Mouse (Mus musculus) urinary bladder, postnatal 36 days (tissue): ENCODE measurements around the gene Plekhm1.
A peak's percentile ranks its signal among the peaks of the same experiment; 100 is the strongest.
"Not testable (repeated sequence)": the region's sequence is repeated elsewhere in the genome, so short reads cannot be mapped to it uniquely, and the experiment has no call there.

Experiments used
- DNase-seq, 2 experiments: peaks; one replicate each; pipeline ENCODE4 v3.0.0; 2022; ENCODE audit warnings: low spot score in 2 of 2, mixed read lengths in 1 of 2

The Plekhm1 gene

GRCm38 (mm10) chr11:103340130-103340529, 72.4 kb downstream of the Plekhm1 start:
- DNase-seq: no peak

DNA sequence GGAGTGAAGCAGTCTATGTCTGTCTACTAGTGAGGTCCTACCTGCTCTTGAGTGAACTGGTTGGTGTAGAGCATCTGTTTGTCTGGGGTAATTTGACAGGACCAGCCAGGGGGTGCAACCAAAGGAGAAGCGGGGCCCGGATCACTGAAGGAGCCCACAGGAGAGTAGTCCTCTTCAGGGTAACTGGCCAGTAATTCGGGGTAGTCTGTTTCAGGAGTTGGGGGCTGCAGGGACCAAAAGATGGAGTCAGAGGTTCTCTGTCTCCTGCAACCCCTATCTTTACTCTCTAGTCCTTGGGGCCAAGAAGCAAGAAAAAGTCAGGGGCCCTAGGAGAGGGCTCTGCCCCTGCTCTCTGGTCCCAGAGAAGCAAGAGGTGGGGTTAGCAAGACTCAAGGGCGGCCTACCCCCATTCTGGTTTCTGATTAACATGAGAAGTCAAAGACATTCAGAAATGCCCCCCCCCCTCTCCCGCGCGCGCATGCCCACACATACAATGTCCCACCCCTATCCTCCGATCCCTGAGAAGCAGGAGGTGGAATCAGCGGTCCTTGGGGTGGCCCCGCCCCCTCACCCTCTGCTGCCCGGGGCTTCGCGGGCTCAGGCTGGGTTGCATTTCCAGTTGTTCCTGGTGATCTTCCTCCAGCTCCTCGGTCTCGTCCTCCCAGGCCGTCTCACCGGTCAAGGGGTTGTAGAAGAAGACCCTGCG, 72.9 kb downstream of the Plekhm1 start:
- DNase-seq: no peak

DNA sequence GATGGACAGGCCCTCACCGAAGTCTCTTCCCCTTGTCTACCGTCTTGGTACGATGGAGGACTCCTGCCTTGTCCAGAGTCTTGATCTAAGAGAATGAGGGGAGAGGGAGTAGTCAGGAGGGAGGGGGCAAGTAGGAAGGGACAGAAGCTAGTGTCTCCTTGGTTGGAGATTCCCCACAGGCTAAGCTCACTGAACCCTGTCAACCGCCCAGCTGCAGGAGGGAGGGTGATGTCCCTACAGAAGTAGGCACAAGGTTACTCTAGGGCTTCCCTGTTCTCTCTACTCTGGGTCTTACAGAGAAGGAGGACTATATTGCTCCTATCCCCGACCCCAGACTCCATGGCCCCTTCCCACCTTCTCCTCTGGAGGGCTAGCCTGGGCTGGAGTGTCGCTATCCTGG, 73.8 kb downstream of the Plekhm1 start:
- no peak for DNase-seq

DNA sequence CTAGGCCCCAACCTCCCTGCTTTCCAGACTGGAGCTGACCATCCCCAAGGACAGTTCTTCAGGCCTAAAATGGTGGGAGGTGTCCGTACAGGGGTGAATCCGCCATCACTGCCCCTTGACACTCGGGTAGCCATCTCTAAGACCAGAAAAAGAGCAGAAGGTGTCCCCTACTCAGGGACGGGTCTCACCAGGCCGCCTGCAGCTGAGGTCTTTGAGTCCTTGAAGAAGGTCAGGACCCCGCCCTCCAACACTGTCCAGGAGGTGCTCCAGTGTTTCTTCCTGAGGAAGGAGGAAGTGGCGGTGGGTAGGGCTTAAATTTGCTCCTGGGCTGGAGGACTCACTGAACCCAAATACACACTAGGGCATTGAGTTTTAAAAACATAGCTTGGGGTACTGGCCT, 74.4 kb downstream of the Plekhm1 start:
- no peak for DNase-seq

GRCm38 (mm10) chr11:103337180-103337579, 75.3 kb downstream of the Plekhm1 start:
- DNase-seq: peak in 1 of 2 experiments; percentile 50

- no peak for DNase-seq
These were observed 76.9 kb downstream of the Plekhm1 start for GRCm38 (mm10) chr11:103335561-103335960.

- DNase-seq: peak; percentile 55 to 74
These were observed 77.6 kb downstream of the Plekhm1 start for GRCm38 (mm10) chr11:103334925-103335324.

GRCm38 (mm10) chr11:103333719-103334398, 78.6 kb downstream of the Plekhm1 start:
- peak in 1 of 2 experiments; percentile 52 for DNase-seq

DNA sequence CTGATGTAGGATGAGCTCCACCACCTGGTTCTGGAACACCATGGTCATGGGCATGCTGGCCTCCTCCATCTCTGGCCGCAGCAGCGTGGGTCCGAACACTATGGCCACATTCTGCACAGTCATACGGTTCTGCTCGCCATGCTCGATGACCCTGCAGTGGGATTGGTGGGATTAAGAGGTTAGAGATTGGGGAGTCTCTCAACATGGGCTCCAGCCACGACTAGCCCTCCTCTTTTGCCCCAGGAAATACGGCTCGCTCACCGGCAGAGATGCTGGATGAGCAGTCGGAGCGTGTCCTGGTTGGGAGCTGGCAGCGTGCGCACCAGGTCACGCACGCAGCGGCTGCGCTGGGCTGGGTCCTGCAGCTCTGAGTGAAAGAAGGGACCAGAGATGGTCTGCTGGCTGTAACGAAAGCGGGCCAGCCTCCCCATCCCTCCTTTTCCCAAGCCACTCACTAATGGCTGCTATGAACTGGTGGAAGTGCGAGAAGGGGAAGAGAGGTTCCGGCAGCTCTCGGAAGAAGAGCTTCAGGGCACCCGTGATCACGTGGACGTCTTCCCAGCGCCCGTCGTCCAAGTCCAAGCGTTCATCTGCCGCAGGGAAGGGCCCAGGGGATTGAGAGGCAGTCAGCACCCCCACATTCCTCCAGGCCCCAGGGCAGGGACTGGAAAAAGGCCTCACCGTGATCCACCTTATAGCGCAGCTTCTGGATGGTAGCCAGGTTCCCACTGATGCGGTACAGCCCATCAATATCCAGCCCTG, 79.4 kb downstream of the Plekhm1 start:
- no peak for DNase-seq

- DNase-seq: peak; percentile 63 to 76
These were observed 80.1 kb downstream of the Plekhm1 start for GRCm38 (mm10) chr11:103332186-103332889.

DNA sequence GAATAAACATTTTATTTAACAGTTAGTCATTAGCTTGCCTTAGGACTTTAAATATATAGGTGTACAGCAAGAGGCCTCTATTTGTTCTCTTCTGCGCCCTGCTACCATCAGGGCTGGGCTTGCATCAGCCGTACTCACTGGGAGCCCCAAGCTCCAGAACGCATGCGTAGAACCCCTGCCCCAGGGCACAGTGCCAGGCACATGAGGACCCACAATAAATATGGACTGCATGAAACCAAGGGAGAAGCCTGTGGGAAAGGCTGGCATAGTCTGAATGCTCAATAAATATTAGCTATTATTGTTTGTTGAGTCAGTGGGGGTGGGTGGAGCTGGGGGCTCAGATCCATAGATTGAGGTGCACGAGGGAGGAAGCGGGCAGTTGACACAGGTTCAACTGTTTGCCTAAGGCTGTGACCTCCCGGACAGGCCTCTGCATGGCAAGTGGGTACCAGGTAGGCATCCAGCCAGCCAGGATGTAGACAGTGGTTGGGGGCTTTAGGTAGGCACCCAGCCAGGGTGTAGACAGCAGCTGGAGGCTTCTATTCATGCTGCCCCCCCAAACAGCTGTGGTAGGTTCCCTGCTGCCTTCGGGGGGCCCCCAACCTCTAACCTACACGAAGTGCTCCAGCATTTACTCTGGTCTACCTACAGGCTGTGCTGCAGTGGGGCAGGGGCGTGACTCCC, 80.8 kb downstream of the Plekhm1 start:
- no peak for DNase-seq

DNA sequence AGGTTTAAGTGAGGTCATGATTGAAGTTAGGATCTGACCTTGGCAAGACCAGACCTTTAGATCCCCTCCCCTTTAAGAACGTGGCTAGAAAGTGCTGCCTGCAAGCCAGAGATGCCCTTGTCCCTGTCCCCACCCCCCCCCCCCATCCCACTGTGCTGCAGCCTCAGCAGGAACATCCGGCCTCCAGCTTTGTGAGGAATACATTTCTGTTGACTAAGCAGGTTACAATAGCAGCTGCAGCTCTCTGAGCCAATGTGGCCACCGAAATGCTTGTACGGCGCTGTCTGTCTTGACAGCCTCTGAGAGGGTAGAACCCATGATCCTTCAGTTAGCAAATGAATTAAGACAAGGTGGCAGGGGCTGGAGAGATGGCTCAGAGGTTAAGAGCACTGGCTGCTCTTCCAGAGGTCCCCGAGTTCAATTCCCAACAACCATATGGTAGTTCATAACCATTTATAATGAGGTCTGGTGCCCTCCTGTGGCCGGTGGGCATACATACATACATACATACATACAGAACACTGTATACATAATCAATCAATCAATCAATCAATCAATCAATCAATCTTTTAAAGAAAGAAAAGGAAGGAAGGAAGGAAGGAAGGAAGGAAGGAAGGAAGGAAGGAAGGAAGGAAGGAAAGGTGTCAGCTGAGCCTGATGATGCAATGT, 81.7 kb downstream of the Plekhm1 start:
- no peak for DNase-seq

- DNase-seq: peak; percentile 63
These were observed 85.5 kb downstream of the Plekhm1 start for GRCm38 (mm10) chr11:103326950-103327349.

DNA sequence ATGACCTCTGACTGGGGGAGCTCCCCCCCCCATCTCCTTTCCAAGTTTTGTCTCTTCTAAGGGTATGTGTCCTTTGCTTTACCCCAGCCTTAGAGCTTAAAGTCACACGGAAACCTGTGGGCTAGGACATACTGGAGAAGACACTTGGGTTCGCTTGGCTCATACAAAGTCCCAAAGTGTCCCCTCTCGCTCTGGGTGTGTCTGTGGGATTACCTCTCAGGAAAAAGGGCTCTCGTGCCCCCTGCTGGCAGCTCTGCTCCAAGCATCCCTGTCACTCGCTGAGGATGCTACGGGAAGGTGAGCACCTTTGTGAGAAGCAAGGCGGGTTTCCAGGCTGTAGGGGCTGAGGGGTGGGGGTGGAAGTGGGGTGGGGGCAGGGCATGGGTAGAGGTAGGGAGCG, 87.3 kb downstream of the Plekhm1 start:
- peak; percentile 57 to 70 for DNase-seq

GRCm38 (mm10) chr11:103324723-103325122, 87.8 kb downstream of the Plekhm1 start:
- no peak for DNase-seq

DNA sequence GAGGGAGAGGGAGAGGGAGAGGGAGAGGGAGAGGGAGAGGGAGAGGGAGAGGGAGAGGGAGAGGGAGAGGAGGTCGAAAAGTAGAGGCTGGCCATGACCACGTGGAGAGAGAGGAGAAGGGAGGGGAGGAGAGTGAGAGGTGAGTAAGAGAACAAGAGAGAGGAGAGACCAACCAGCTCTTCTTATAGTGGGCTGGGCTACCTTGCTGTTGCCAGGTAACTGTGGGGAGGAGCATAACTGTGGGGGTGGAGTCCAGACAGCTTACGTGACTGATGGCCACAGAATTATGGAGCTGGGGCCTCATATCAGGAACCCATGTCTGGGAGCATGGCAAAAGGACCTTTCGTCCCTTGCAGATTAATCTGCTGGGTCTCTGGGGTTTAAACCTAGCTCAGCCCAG, 89.7 kb downstream of the Plekhm1 start:
- DNase-seq: not testable (repeated sequence)

DNA sequence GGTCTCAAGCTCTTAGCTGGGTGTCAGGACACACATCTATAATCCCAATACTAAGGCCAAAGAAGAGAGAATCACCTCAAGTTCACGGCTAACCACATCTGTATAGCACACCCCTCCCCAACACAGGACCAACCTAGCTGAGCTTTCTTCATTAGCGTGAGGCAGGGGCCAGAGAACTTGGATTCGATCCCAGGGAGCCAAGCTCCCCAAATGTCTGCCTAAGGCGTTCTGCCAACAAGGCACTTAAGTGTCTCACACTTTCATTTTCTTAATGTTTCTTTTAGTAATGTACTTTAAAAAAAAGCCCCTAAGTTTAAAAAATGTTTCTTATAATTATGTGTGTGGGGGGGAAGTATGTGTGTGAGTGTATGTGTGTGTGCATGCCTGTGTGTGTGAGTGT, 91.8 kb downstream of the Plekhm1 start:
- no peak for DNase-seq

DNA sequence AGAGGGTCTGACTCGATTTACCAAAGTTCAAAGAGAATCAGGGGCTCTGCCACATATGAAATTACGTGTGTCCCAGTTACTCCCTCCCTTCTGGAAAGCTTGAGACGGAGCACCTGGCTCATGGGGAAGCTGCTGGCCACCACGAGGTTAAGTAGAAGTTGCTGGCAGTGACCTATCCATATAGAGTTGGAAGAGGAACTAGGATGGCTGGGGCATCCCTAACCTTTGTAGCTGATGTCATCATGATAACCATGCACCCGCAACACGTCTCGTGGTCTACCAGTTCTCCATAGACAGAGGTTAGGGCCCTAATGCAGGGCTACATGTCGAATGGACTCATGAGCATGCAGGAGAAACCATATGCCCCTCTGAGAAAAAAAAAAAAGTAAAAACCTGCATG, 92.3 kb downstream of the Plekhm1 start:
- no peak for DNase-seq

- DNase-seq: no peak
These were observed 94.4 kb downstream of the Plekhm1 start for GRCm38 (mm10) chr11:103318042-103318441.

GRCm38 (mm10) chr11:103315379-103315778, 97.1 kb downstream of the Plekhm1 start:
- no peak for DNase-seq
